Mouse (Mus musculus) small intestine, adult 2 months (tissue): ENCODE results near the gene Cd300a. TPM values are rescaled to one million over a fixed set of nuclear protein-coding genes. Genes with fewer than 3 reads are reported as not detected.

Experiments used
- H3K27ac ChIP-seq: fragments of 200-500 bp; 2 replicates; pipeline ENCODE4 v1.5.1; 2012; ENCODE audit warnings: low read depth, low read length, control low read depth, inconsistent platforms; ENCODE audit not compliant: insufficient read depth
- H3K27me3 ChIP-seq: fragments of 200-500 bp; 2 replicates; pipeline ENCODE4 v1.6.1; 2012; ENCODE audit warnings: mild to moderate bottlenecking, moderate library complexity, low read length, inconsistent platforms; ENCODE audit not compliant: control insufficient read depth, insufficient read depth
- H3K36me3 ChIP-seq: fragments of 200-500 bp; 2 replicates; pipeline ENCODE4 v1.6.1; 2012; ENCODE audit warnings: mild to moderate bottlenecking, low read length, control low read depth, inconsistent platforms; ENCODE audit not compliant: control insufficient read depth, insufficient read depth
- H3K4me1 ChIP-seq: fragments of 200-500 bp; 2 replicates; pipeline ENCODE4 v1.6.1; 2012; ENCODE audit warnings: low read length, inconsistent platforms, mixed read lengths; ENCODE audit not compliant: control insufficient read depth, insufficient read depth, insufficient read length
- H3K4me3 ChIP-seq: fragments of 200-500 bp; 2 replicates; pipeline ENCODE4 v1.5.1; 2012; ENCODE audit warnings: low read depth, mild to moderate bottlenecking, control low read depth, inconsistent platforms, low read length, moderate library complexity
- CTCF ChIP-seq: fragments of 200-500 bp; IDR thresholded peaks from 2 replicates; pipeline ENCODE4 v1.5.1; 2012; ENCODE audit warnings: low read depth, mild to moderate bottlenecking, control low read depth, inconsistent platforms, low read length, moderate library complexity, mixed read lengths; ENCODE audit not compliant: insufficient replicate concordance, insufficient read length; ENCODE audit errors: extremely low read depth
- POLR2A ChIP-seq: fragments of 200-500 bp; IDR thresholded peaks from 2 replicates; pipeline ENCODE4 v1.6.1; 2012; ENCODE audit warnings: low read depth, mild to moderate bottlenecking, control low read depth, inconsistent platforms, low read length, moderate library complexity
- WGBS: fragments of 180-500 bp; shearing (Covaris S2); methylation state at CpG from one replicate; pipeline ENCODE4 v1.1.7; 2018; 5-methylcytosine and 5-hydroxymethylcytosine counted together
- polyA plus RNA-seq: library from polyadenylated mRNA; depleted of rRNA; stranded (reverse); fragments of >200 nt; gene quantifications from 2 replicates; pipeline ENCODE4 v1.2.3, GENCODE M21; 2012

The Cd300a gene
- polyA plus RNA-seq, 1 experiment = 0.91 TPM

- Histone ChIP-seq H3K4me3 (peak within 1 kb of the TSS; percentile 72), H3K27me3 (peaks cover 16% of the 10 kb centered on the region), H3K36me3 (no peaks in the 10 kb centered on the region), H3K27ac (no peak within 1 kb of the TSS), H3K4me1 (peaks cover 2% of the 10 kb centered on the region; the same call in 1 of the 2 replicates)
- no peak for TF ChIP-seq CTCF
- no peak for TF ChIP-seq POLR2A
- WGBS = 3% methylated on average over 41 of the region's 43 CpGs
These were observed 39.2 kb upstream of the Cd300a start, which contains the start of gene Gprc5c for GRCm38 (mm10) chr11:114850452-114851268. Gene Gprc5c, plus strand, starts transcription at chr11:114851152.

- no peaks in the 10 kb centered on the region for H3K36me3 ChIP-seq
- under 1% methylated on average over 27 of the region's 27 CpGs for WGBS
- H3K4me3 ChIP-seq = peak overlapping the region; percentile 72
- TF ChIP-seq POLR2A (no peak), CTCF (no peak)
- H3K4me1 ChIP-seq = peaks cover 2% of the 10 kb centered on the region; the same call in 1 of the 2 replicates
- peaks cover 16% of the 10 kb centered on the region for H3K27me3 ChIP-seq
- no peak overlapping the region for H3K27ac ChIP-seq
These were observed 38.6 kb upstream of the Cd300a start for GRCm38 (mm10) chr11:114851269-114851607.

- Histone ChIP-seq H3K4me3 (peak overlapping the region; percentile 72), H3K36me3 (no peaks in the 10 kb centered on the region), H3K27me3 (peaks cover 16% of the 10 kb centered on the region), H3K27ac (no peak overlapping the region), H3K4me1 (peaks cover 2% of the 10 kb centered on the region; the same call in 1 of the 2 replicates)
- TF ChIP-seq CTCF (no peak), POLR2A (no peak)
- WGBS = under 1% methylated on average over 65 of the region's 65 CpGs
These were observed 38.1 kb upstream of the Cd300a start for GRCm38 (mm10) chr11:114851608-114852310.

GRCm38 (mm10) chr11:114852311-114853173, 37.3 kb upstream of the Cd300a start:
- TF ChIP-seq POLR2A (no peak), CTCF (no peak)
- Histone ChIP-seq H3K4me3 (peak overlapping the region; percentile 72), H3K27me3 (peaks cover 16% of the 10 kb centered on the region), H3K36me3 (no peaks in the 10 kb centered on the region), H3K4me1 (peaks cover 2% of the 10 kb centered on the region; the same call in 1 of the 2 replicates), H3K27ac (no peak overlapping the region)
- 5% methylated on average over 40 of the region's 40 CpGs for WGBS

GRCm38 (mm10) chr11:114853174-114853838, 36.5 kb upstream of the Cd300a start:
- H3K27ac ChIP-seq = no peak overlapping the region
- WGBS = 50% methylated on average over 7 of the region's 7 CpGs
- no peaks in the 10 kb centered on the region for H3K36me3 ChIP-seq
- peaks cover 2% of the 10 kb centered on the region; the same call in 1 of the 2 replicates for H3K4me1 ChIP-seq
- no peak for TF ChIP-seq POLR2A
- TF ChIP-seq CTCF = no peak
- H3K27me3 ChIP-seq = peaks cover 16% of the 10 kb centered on the region
- peak overlapping the region; percentile 72 for H3K4me3 ChIP-seq

GRCm38 (mm10) chr11:114854581-114854980, 35.3 kb upstream of the Cd300a start:
- no peak for TF ChIP-seq CTCF

More at GRCm38 (mm10) chr11:114854581-114854980, 35.3 kb upstream of the Cd300a start:
- Histone ChIP-seq H3K27ac (no peak overlapping the region), H3K27me3 (peaks cover 16% of the 10 kb centered on the region), H3K4me1 (peaks cover 4% of the 10 kb centered on the region; the same call in 1 of the 2 replicates), H3K36me3 (no peaks in the 10 kb centered on the region), H3K4me3 (no peak overlapping the region)
- 76% methylated on average over 6 of the region's 6 CpGs for WGBS
